Mouse (Mus musculus) liver, postnatal 0 days (tissue): ENCODE measurements around the gene Yipf2.

Source experiments
- CTCF ChIP-seq: sonication (generic); IDR thresholded peaks from 2 replicates; pipeline ENCODE4 v1.5.1; 2016; ENCODE audit warnings: antibody characterized with exemption, low read depth
- EP300 ChIP-seq: IDR thresholded peaks from 2 replicates; pipeline ENCODE4 v1.6.1; 2016; ENCODE audit warnings: antibody characterized with exemption, low read depth, mild to moderate bottlenecking

- TF ChIP-seq CTCF, result no peak
- TF ChIP-seq EP300, result no peak
These were observed 43.0 kb upstream of the Yipf2 start for GRCm38 (mm10) chr9:21635639-21636038.
